Comparison of ENCODE assay signal across 8 mouse cellular contexts in genomic region chr8:34392981-34393828, GRCm38 (mm10).
DNase-seq lines count a peak whose midpoint lies in the region; ATAC-seq and TF ChIP-seq lines count a peak whose summit lies in the region.

No protein-coding gene starts in this region.

- H3K4me1 ChIP-seq in forebrain, embryonic 14.5 days (ENCODE audit: control insufficient read depth, insufficient read depth, low read length): peaks cover 25% of the 10 kb centered on the region
- peaks cover 29% of the 10 kb centered on the region for H3K4me1 ChIP-seq in midbrain, embryonic 14.5 days (ENCODE audit: control insufficient read depth, insufficient read depth, low read length)

- WGBS in forebrain, embryonic 14.5 days: 73% methylated on average over 15 of the region's 15 CpGs
- WGBS in midbrain, embryonic 14.5 days: 86% methylated on average over 15 of the region's 15 CpGs

- TF ChIP-seq CTCF in layer of hippocampus, adult 2 months (conservative IDR thresholded peaks at IDR 0.05): no peak

- no peaks in the 10 kb centered on the region for H3K9me3 ChIP-seq in forebrain, embryonic 14.5 days (replicated peaks; ENCODE audit: control insufficient read depth, low read length)
- no peaks in the 10 kb centered on the region for H3K9me3 ChIP-seq in midbrain, embryonic 14.5 days (ENCODE audit: control insufficient read depth, low read length)

- DNase-seq in cerebellum, adult 8-10 months: peak; percentile 70
- DNase-seq in forebrain, embryonic 14.5 days (ENCODE audit: low spot score): peak; percentile 68
- DNase-seq in layer of hippocampus, adult 2 months (ENCODE audit: low spot score in 2 of 2): peak; percentile 73 to 80
- no peak for DNase-seq in midbrain, embryonic 14.5 days
- no peak for DNase-seq in kidney, adult 8-10 months
- DNase-seq in kidney, adult 11 months: no peak
- DNase-seq in embryo, embryonic 10 days (ENCODE audit: low spot score): no peak
- DNase-seq in testis, postnatal 14 days (ENCODE audit: low spot score): no peak

- H3K4me2 ChIP-seq in forebrain, embryonic 14.5 days (ENCODE audit: low read length): no peak overlapping the region
- H3K4me2 ChIP-seq in midbrain, embryonic 14.5 days (ENCODE audit: low read length): no peak overlapping the region

- ATAC-seq in forebrain, embryonic 14.5 days: peak; percentile 47; the same call in 1 of the 2 replicates
- ATAC-seq in midbrain, embryonic 14.5 days (ENCODE audit: low FRiP score, low TSS enrichment): no peak

- H3K9ac ChIP-seq in forebrain, embryonic 14.5 days (ENCODE audit: low read length): no peak overlapping the region
- H3K9ac ChIP-seq in midbrain, embryonic 14.5 days (replicated peaks; ENCODE audit: low read length): no peak overlapping the region

- H3K27me3 ChIP-seq in forebrain, embryonic 14.5 days (replicated peaks; ENCODE audit: control insufficient read depth, insufficient read depth, low read length): no peaks in the 10 kb centered on the region
- H3K27me3 ChIP-seq in midbrain, embryonic 14.5 days (ENCODE audit: control insufficient read depth, insufficient read depth, low read length): no peaks in the 10 kb centered on the region

- H3K36me3 ChIP-seq in forebrain, embryonic 14.5 days (ENCODE audit: control insufficient read depth, insufficient read depth, low read length): no peaks in the 10 kb centered on the region
- H3K36me3 ChIP-seq in midbrain, embryonic 14.5 days (ENCODE audit: control insufficient read depth, insufficient read depth, low read length): no peaks in the 10 kb centered on the region

- H3K4me3 ChIP-seq in forebrain, embryonic 14.5 days (ENCODE audit: low read depth, low read length): no peak overlapping the region
- peak overlapping the region; percentile 27 for H3K4me3 ChIP-seq in layer of hippocampus, adult 2 months
- no peak overlapping the region for H3K4me3 ChIP-seq in midbrain, embryonic 14.5 days (replicated peaks; ENCODE audit: low read depth, low read length)

- peak overlapping the region; percentile 80 for H3K27ac ChIP-seq in forebrain, embryonic 14.5 days (ENCODE audit: low read depth, low read length)
- H3K27ac ChIP-seq in layer of hippocampus, adult 2 months: peak overlapping the region; percentile 80
- H3K27ac ChIP-seq in midbrain, embryonic 14.5 days (replicated peaks; ENCODE audit: low read depth, low read length): peak overlapping the region; percentile 84

Comparison
In these comparisons a context has a peak if more than half of its experiments do, and no peak if none do; other contexts are left out.
1. DNase-seq: peak in cerebellum, adult 8-10 months (single experiment), forebrain, embryonic 14.5 days (single experiment) and layer of hippocampus, adult 2 months (2 of 2); none in midbrain, embryonic 14.5 days (single experiment), kidney, adult 8-10 months (0 of 2), kidney, adult 11 months (single experiment), embryo, embryonic 10 days (single experiment) and testis, postnatal 14 days (single experiment).
2. Peak in every context shown above with its lines, with median percentiles within 50 percentile points of each other: H3K27ac ChIP-seq.